Mouse (Mus musculus): Measurements from ENCODE around the gene Zbtb48. TPM values are rescaled to one million over a fixed set of nuclear protein-coding genes. Genes with fewer than 3 reads are reported as not detected.

Gene Zbtb48
- polyA plus RNA-seq, 1 experiment from 2014 or later: 22.1 TPM

GRCm38 (mm10) chr4:152009076-152010051, 18.1 kb downstream of the Zbtb48 start:
- ATAC-seq (replicated peaks): peak; percentile 81
- WGBS: under 1% methylated on average over 115 of the region's 115 CpGs
- peaks cover 37% of the 10 kb centered on the region for H3K4me1 ChIP-seq

GRCm38 (mm10) chr4:152008622-152009075, 18.8 kb downstream of the Zbtb48 start, which contains the start of gene Klhl21:
Gene Klhl21, plus strand, starts transcription at chr4:152008803.
- Histone ChIP-seq H3K36me3 (replicated peaks) (no peaks in the 10 kb centered on the region), H3K9me3 (no peaks in the 10 kb centered on the region), H3K4me2 (peak within 1 kb of the TSS; percentile 98), H3K4me3 (peak within 1 kb of the TSS; percentile 69), H3K27me3 (replicated peaks) (peaks cover 26% of the 10 kb centered on the region; the same call in 1 of the 2 replicates), H3K4me1 (peaks cover 37% of the 10 kb centered on the region), H3K9ac (peak within 1 kb of the TSS; percentile 45), H3K27ac (peak within 1 kb of the TSS; percentile 78)
- peak; percentile 89 for ATAC-seq (replicated peaks)
- under 1% methylated on average over 45 of the region's 45 CpGs for WGBS

More at GRCm38 (mm10) chr4:152009076-152010051, 18.1 kb downstream of the Zbtb48 start:
- Histone ChIP-seq H3K9ac (peak overlapping the region; percentile 45), H3K4me2 (peak overlapping the region; percentile 98), H3K36me3 (replicated peaks) (no peaks in the 10 kb centered on the region), H3K4me3 (peak overlapping the region; percentile 69), H3K27ac (peak overlapping the region; percentile 78), H3K9me3 (no peaks in the 10 kb centered on the region), H3K27me3 (replicated peaks) (peaks cover 26% of the 10 kb centered on the region; the same call in 1 of the 2 replicates)

GRCm38 (mm10) chr4:152008148-152008500, 19.3 kb downstream of the Zbtb48 start:
- Histone ChIP-seq H3K4me1 (peaks cover 37% of the 10 kb centered on the region), H3K9me3 (no peaks in the 10 kb centered on the region), H3K27ac (no peak overlapping the region), H3K4me2 (peak overlapping the region; percentile 98), H3K9ac (no peak overlapping the region), H3K27me3 (replicated peaks) (peaks cover 26% of the 10 kb centered on the region; the same call in 1 of the 2 replicates), H3K36me3 (replicated peaks) (no peaks in the 10 kb centered on the region), H3K4me3 (peak overlapping the region; percentile 69)
- under 1% methylated on average over 14 of the region's 14 CpGs for WGBS
- no peak for ATAC-seq (replicated peaks)

GRCm38 (mm10) chr4:152007481-152008147, 19.9 kb downstream of the Zbtb48 start:
- H3K4me2 ChIP-seq: peak overlapping the region; percentile 98
- no peaks in the 10 kb centered on the region for H3K36me3 ChIP-seq (replicated peaks)
- H3K4me3 ChIP-seq: peak overlapping the region; percentile 69
- peaks cover 37% of the 10 kb centered on the region for H3K4me1 ChIP-seq
- ATAC-seq (replicated peaks): no peak
- H3K27ac ChIP-seq: no peak overlapping the region
- WGBS: 6% methylated on average over 8 of the region's 8 CpGs
- peaks cover 26% of the 10 kb centered on the region; the same call in 1 of the 2 replicates for H3K27me3 ChIP-seq (replicated peaks)
- no peak overlapping the region for H3K9ac ChIP-seq
- no peaks in the 10 kb centered on the region for H3K9me3 ChIP-seq

GRCm38 (mm10) chr4:152006812-152007211, 20.7 kb downstream of the Zbtb48 start:
- no peak for ATAC-seq (replicated peaks)
- H3K9me3 ChIP-seq: no peaks in the 10 kb centered on the region
- peaks cover 26% of the 10 kb centered on the region; the same call in 1 of the 2 replicates for H3K27me3 ChIP-seq (replicated peaks)
- H3K9ac ChIP-seq: no peak overlapping the region
- H3K4me3 ChIP-seq: no peak overlapping the region
- WGBS: 15% methylated on average over 3 of the region's 3 CpGs
- H3K36me3 ChIP-seq (replicated peaks): no peaks in the 10 kb centered on the region
- H3K27ac ChIP-seq: no peak overlapping the region
- no peak overlapping the region for H3K4me2 ChIP-seq
- H3K4me1 ChIP-seq: peaks cover 37% of the 10 kb centered on the region

GRCm38 (mm10) chr4:152006137-152006536, 21.3 kb downstream of the Zbtb48 start:
- no peaks in the 10 kb centered on the region for H3K9me3 ChIP-seq
- H3K36me3 ChIP-seq (replicated peaks): no peaks in the 10 kb centered on the region
- no peak overlapping the region for H3K4me3 ChIP-seq
- no peak overlapping the region for H3K4me2 ChIP-seq
- peaks cover 21% of the 10 kb centered on the region; the same call in 1 of the 2 replicates for H3K27me3 ChIP-seq (replicated peaks)
- no peak for ATAC-seq (replicated peaks)
- no peak overlapping the region for H3K9ac ChIP-seq
- WGBS: 81% methylated on average over 6 of the region's 6 CpGs
- H3K27ac ChIP-seq: no peak overlapping the region
- H3K4me1 ChIP-seq: peaks cover 33% of the 10 kb centered on the region

GRCm38 (mm10) chr4:152002063-152002462, 25.4 kb downstream of the Zbtb48 start:
- Histone ChIP-seq H3K27ac (no peak overlapping the region), H3K9ac (no peak overlapping the region), H3K9me3 (no peaks in the 10 kb centered on the region), H3K27me3 (replicated peaks) (peaks cover 9% of the 10 kb centered on the region; the same call in 1 of the 2 replicates), H3K4me3 (no peak overlapping the region), H3K4me2 (no peak overlapping the region), H3K4me1 (peaks cover 8% of the 10 kb centered on the region), H3K36me3 (replicated peaks) (no peaks in the 10 kb centered on the region)
- 93% methylated on average over 3 of the region's 3 CpGs for WGBS
- ATAC-seq (replicated peaks): no peak

- 57% methylated on average over 4 of the region's 4 CpGs for WGBS
- peaks cover 9% of the 10 kb centered on the region for H3K4me1 ChIP-seq
- H3K36me3 ChIP-seq (replicated peaks): no peaks in the 10 kb centered on the region
- H3K4me3 ChIP-seq: no peak overlapping the region
- H3K4me2 ChIP-seq: no peak overlapping the region
- ATAC-seq (replicated peaks): no peak
- no peaks in the 10 kb centered on the region for H3K9me3 ChIP-seq
- H3K27ac ChIP-seq: no peak overlapping the region
- 0 out of 2 replicates have a peak, but pooled peaks cover 2% of the 10 kb centered on the region for H3K27me3 ChIP-seq (replicated peaks)
- H3K9ac ChIP-seq: no peak overlapping the region
Observed at GRCm38 (mm10) chr4:152001335-152001734, 26.1 kb downstream of the Zbtb48 start.

GRCm38 (mm10) chr4:152000906-152001305, 26.6 kb downstream of the Zbtb48 start:
- Histone ChIP-seq H3K27ac (no peak overlapping the region), H3K4me3 (no peak overlapping the region), H3K27me3 (replicated peaks) (no peaks in the 10 kb centered on the region), H3K4me1 (peaks cover 9% of the 10 kb centered on the region), H3K36me3 (replicated peaks) (no peaks in the 10 kb centered on the region), H3K9ac (no peak overlapping the region), H3K4me2 (no peak overlapping the region), H3K9me3 (no peaks in the 10 kb centered on the region)
- ATAC-seq (replicated peaks): no peak
- WGBS: 62% methylated on average over 4 of the region's 4 CpGs

GRCm38 (mm10) chr4:151999481-151999880, 28.0 kb downstream of the Zbtb48 start:
- WGBS: 63% methylated on average over 3 of the region's 3 CpGs
- H3K27me3 ChIP-seq (replicated peaks): no peaks in the 10 kb centered on the region
- H3K4me3 ChIP-seq: no peak overlapping the region
- no peaks in the 10 kb centered on the region for H3K9me3 ChIP-seq
- no peak overlapping the region for H3K4me2 ChIP-seq
- no peaks in the 10 kb centered on the region for H3K36me3 ChIP-seq (replicated peaks)
- H3K4me1 ChIP-seq: peaks cover 13% of the 10 kb centered on the region
- ATAC-seq (replicated peaks): no peak
- H3K27ac ChIP-seq: no peak overlapping the region
- no peak overlapping the region for H3K9ac ChIP-seq

- 81% methylated on average over 3 of the region's 3 CpGs for WGBS
- Histone ChIP-seq H3K4me3 (peak overlapping the region; percentile 97; the same call in 1 of the 2 replicates), H3K36me3 (replicated peaks) (no peaks in the 10 kb centered on the region), H3K27ac (no peak overlapping the region), H3K9me3 (no peaks in the 10 kb centered on the region), H3K4me1 (peaks cover 22% of the 10 kb centered on the region), H3K9ac (no peak overlapping the region), H3K4me2 (peak overlapping the region; percentile 95), H3K27me3 (replicated peaks) (no peaks in the 10 kb centered on the region)
- no peak for ATAC-seq (replicated peaks)
Observed at GRCm38 (mm10) chr4:151997701-151998100, 29.8 kb downstream of the Zbtb48 start.

- Histone ChIP-seq H3K36me3 (replicated peaks) (peaks cover 4% of the 10 kb centered on the region; the same call in 1 of the 2 replicates), H3K9me3 (no peaks in the 10 kb centered on the region), H3K27me3 (replicated peaks) (no peaks in the 10 kb centered on the region), H3K27ac (peak overlapping the region; percentile 87), H3K4me1 (peaks cover 22% of the 10 kb centered on the region), H3K9ac (peak overlapping the region; percentile 61), H3K4me3 (peak overlapping the region; percentile 97), H3K4me2 (peak overlapping the region; percentile 95)
- no peak for ATAC-seq (replicated peaks)
- 7% methylated on average over 13 of the region's 13 CpGs for WGBS
Observed at GRCm38 (mm10) chr4:151996951-151997222, 30.6 kb downstream of the Zbtb48 start.

All from midbrain, embryonic 15.5 days (tissue).